Mouse (Mus musculus): ENCODE results near the gene Cuta.
"Not testable (repeated sequence)": the region's sequence is repeated elsewhere in the genome, so short reads cannot be mapped to it uniquely, and the experiment has no call there.

Gene Cuta

GRCm38 (mm10) chr17:26939178-26939972 is at the start of gene Cuta:
Cuta (minus strand) TSS chr17:26939569.
- DNase-seq (ENCODE audit: low read depth, low spot score), result peak; percentile 99

DNA sequence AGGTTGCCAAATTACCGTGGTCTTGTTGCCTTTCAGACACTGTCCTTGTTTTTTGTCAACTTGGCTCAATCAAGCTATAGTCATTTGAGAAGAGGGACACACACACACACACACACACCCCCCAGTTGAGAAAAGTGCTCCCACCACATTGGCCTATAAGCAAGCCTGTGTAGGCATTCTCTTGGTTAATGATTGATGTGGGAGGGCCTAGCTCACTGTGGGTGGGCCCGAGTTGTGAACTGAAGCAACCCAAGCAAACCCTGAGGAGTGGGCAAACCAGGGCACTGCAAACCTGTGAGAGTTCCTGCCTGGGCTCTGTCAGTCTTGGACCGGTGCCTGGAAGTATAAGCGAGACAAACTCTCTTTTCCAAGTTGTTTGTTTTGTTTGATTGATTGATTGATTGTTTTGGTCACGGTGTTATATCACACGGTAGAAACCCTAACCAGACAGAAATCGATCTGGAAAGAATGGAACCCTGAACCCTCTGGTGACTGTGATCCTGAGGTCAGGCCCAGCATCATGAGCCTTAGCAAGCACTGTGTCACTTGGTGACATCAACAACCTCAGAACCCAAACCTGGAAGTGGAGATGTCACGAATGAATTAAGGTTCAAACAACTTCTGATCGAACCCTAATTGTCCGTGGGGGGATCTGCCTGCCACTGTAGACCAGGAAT is 46.3 kb upstream of the Cuta start:
- no peak for DNase-seq (ENCODE audit: low read depth, low spot score)

GRCm38 (mm10) chr17:26983382-26983781 is 44.0 kb upstream of the Cuta start:
- DNase-seq (ENCODE audit: low read depth, low spot score), result no peak

- no peak for DNase-seq (ENCODE audit: low read depth, low spot score)
These were observed 41.7 kb upstream of the Cuta start for GRCm38 (mm10) chr17:26981050-26981449.

GRCm38 (mm10) chr17:26979426-26979825 is 40.1 kb upstream of the Cuta start:
- no peak for DNase-seq (ENCODE audit: low read depth, low spot score)

DNA sequence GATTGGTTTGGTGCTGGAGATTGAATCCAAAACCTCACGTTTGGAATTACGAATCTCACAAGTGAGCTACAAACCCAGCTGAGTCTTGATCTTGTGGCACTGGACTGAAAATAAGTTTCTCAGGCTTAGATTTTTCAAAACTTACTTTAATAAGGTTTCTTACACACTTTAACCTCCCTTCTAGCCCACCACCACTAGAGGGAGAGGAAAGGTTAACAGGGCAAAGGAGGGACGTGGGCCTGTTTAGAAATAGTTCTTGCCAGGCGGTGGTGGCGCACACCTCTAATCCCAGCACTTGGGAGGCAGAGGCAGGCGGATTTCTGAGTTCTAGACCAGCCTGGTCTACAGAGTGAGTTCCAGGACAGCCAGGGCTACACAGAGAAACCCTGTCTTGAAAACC is 38.0 kb upstream of the Cuta start:
- DNase-seq (ENCODE audit: low read depth, low spot score), result not testable (repeated sequence)

DNA sequence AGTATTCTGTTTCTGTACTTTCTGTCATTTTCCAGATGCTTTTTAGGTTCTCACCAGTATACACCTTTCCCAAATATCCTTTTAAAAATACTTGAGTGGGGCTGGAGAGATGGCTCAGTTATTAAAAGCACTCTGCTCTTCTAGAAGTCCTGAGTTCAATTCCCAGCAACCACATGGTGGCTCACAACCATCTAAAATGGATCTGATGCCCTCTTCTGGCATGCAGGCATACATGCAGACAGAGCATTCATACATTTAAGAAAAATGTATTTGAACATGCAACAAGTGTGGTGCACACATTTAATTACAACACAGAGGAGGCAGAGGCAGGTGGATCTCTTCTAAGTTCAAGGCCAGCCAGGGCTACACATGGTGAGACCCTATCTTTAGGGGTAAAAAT is 36.0 kb upstream of the Cuta start:
- peak; percentile 50 for DNase-seq (ENCODE audit: low read depth, low spot score)

GRCm38 (mm10) chr17:26974547-26974946 is 35.2 kb upstream of the Cuta start:
- DNase-seq (ENCODE audit: low read depth, low spot score), result no peak

GRCm38 (mm10) chr17:26972703-26973574 is 33.6 kb upstream of the Cuta start, which contains the start of gene Zbtb9:
Zbtb9 (plus strand) TSS chr17:26973167.
- DNase-seq (ENCODE audit: low read depth, low spot score), result peak; percentile 96

DNA sequence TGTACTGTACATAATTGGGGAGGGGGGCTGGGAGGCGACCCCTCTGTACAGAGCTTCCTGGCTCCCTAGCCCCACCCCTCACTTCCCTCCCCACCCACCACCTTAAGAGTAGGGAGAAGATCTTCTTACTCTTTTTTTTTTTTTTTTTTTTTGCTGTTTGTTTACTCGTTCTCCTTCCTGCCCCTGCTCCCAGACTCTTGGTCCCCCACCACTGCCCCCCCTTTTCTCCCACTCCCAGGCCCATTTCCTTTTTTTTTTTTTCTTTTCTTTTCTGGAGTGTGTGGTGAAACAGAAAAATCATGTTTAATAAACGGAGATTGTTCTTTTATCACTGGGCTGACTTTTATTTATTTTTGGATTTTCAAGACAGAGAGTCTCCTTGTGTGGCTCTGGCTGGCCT is 32.7 kb upstream of the Cuta start:
- DNase-seq (ENCODE audit: low read depth, low spot score), result no peak

DNA sequence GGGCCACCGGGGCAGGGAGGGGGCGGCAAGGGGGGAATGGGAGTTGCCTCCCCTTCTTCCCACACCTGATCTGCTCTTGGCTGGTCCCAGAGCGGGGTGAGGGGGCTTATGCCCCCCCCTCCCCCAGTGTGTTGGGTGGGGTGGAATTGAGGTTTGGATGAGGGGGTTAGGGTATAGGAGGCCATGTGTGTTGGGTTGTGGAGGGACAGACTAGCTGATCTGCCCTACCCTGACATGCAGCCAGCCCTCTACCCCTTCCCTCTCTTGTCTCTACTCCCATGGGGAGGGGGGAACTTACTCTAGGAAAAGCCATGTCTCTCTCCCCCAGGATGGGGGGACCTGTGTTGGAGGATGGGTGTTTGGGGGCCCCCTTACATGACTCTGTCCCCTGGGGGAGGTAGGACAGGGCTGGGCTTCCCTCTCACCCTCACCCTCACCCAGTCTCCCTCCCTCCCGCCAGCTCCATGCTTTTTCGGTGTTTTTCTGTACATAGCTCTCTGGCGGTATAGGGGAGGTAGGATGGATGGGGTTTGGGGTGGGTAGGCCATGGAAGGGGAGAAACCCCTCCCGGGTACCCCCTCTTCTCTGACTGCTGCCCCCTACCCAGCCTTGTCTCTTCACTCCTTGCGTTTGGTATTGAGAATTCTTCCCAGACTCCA is 32.0 kb upstream of the Cuta start:
- DNase-seq (ENCODE audit: low read depth, low spot score), result no peak

DNA sequence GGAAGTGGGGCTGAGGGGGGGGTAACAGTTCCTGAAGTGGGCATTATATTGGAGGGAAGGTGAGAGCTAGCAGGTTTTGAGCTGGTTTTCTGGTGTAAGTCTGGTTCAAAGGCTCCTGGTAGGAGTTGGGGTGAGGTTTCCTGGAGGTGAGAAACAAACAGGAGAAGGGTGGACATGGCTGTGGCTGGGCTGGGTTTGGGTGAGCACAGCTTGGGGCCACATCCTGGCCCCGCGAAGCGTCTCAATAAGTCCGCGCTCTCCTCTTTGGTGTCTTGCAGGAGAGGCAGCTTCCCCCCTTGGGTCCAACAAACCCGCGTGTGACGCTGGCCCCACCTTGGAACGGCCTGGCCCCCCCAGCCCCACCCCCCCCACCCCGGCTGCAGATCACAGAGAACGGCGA is 30.9 kb upstream of the Cuta start:
- DNase-seq (ENCODE audit: low read depth, low spot score), result no peak

DNA sequence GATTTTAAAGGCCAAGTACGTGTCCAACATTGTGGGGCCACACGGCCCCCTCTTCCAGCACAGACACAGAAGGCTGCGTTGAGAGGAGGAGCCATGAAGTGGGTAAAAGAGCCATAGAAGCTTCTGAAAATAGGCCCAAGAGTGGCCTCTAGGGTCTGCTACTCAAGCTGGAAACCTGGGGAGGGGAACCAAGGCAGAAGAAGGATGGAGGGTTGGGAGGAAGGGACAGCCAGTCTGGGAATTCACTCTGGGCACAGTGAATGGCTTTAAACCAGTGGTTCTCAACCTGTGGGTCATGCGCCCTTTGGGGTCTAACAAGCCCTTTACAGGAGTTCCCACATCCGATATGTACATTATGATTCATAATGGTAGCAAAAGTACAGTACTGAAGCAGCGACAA is 29.9 kb upstream of the Cuta start:
- no peak for DNase-seq (ENCODE audit: low read depth, low spot score)

GRCm38 (mm10) chr17:26968200-26968611 is 28.8 kb upstream of the Cuta start:
- no peak for DNase-seq (ENCODE audit: low read depth, low spot score)

DNA sequence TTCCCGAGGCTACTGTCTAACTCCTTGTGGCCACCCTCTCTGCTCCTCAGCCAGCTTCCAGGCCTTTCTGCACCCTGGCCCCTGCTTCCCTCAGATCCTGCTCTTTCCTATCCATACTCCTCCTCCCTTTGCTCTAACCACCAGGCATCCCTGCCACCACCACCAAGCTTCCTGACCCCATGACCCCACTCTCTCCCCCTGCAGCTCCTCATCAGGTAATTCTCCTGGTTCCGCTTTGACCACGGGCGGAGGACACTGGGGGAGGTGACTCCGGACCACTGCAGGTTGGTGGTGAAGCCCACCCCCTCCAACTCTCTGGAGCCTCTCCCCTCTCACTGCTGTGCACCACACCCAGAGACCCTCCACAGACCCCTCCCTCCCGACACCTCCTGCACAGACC is 28.1 kb upstream of the Cuta start:
- no peak for DNase-seq (ENCODE audit: low read depth, low spot score)

GRCm38 (mm10) chr17:26966993-26967392 is 27.6 kb upstream of the Cuta start:
- DNase-seq (ENCODE audit: low read depth, low spot score), result no peak

DNA sequence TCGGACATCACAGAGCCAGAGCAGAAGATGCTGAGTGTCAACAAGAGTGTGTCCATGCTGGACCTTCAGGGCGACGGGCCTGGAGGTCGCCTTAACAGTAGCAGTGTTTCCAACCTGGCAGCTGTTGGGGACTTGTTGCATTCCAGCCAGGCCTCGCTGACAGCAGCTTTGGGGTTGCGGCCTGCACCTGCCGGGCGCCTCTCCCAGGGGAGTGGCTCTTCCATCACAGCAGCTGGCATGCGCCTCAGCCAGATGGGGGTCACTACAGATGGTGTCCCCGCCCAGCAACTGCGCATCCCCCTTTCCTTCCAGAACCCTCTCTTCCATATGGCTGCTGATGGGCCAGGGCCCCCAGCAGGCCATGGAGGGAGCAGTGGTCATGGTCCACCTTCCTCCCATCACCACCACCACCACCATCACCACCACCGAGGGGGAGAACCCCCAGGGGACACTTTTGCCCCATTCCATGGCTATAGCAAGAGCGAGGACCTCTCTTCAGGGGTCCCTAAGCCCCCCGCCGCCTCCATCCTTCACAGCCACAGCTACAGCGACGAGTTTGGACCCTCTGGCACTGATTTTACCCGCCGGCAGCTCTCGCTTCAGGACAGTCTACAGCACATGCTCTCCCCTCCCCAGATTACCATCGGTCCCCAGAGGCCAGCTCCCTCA is 22.3 kb upstream of the Cuta start:
- DNase-seq (ENCODE audit: low read depth, low spot score), result no peak

GRCm38 (mm10) chr17:26959815-26960214 is 20.4 kb upstream of the Cuta start:
- DNase-seq (ENCODE audit: low read depth, low spot score), result no peak

DNA sequence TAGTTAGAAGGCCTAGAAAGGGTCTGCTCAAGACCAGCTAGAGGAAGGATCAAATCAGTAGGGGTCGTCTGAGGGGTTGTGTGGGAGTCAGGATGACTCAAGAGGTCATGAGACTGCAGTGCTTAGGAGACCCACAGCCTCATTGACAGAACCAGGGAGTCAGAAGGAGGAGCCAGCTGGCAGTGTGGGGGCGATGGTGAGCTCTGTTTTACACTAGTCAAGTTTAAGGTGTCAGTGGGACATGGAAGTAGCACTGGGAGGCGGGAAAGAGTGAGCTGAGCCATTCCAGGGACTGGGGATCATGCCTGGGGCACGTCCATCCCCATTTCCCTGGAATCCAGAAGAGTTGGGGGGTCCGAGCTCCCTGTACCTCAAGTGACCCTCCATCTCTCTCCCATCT is 19.5 kb upstream of the Cuta start:
- no peak for DNase-seq (ENCODE audit: low read depth, low spot score)

DNA sequence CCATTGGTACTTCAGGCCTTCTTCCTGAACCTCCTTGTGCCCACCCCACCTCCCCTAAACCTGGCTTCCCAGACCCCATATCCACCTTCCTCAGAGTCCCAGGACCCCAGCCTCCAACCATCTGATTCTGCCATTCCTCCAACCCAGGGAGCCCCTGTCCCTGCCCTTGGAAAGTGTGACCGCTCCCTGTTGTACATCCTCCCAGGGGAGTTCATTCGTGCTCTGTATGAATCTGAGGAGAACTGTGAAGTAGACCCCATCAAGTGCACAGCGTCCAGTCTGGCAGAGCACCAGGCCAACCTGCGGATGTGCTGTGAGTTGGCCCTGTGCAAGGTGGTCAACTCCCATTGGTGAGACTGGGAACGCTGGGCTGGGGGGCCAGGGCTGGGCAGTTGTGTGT is 18.5 kb upstream of the Cuta start:
- no peak for DNase-seq (ENCODE audit: low read depth, low spot score)

DNA sequence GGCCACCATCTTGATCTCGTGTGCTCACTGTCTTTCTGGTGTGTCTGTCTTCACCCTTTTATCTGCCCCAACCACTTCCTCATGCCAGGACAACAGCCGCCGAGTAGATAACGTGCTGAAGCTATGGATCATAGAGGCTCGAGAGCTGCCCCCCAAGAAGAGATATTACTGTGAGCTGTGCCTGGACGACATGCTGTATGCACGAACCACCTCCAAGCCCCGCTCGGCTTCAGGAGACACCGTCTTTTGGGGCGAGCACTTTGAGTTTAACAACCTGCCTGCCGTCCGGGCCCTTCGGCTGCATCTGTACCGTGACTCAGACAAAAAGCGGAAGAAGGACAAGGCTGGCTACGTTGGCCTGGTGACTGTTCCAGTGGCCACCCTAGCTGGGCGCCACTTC is 17.5 kb upstream of the Cuta start:
- no peak for DNase-seq (ENCODE audit: low read depth, low spot score)
